Mouse (Mus musculus): ENCODE measurements at regions not wholly inside any gene's neighbourhood (a gene's known extent, or its start where the extent isn't known, plus 50 kb on each side); places are given as distances from the start of the nearest gene placed in this dataset.
"Not testable (repeated sequence)": the region's sequence is repeated elsewhere in the genome, so short reads cannot be mapped to it uniquely, and the experiment has no call there.

DNA sequence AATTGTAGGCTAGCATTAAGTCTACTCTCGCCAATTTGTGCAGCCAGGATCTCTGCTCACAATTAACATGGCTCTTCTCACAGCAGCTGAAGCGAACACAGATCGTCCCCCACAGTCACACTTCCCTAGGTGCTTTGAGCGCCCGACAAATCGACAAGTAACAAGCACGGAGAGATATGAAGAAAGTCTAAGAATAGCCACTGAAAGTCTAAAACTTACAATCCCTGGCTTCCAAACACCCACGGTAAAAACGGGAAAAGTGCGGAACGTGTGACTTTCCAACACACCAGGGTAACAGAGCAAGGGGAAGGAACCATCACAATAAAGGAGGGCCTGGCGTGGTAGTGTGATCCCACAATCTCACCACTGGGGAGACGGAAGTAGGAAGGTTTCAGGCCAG lies 114.8 kb upstream of the Gcfc2 start:
- no peak for ATAC-seq (ENCODE audit: insufficient number of reproducible peaks, low FRiP score, low TSS enrichment)

- no peak for ATAC-seq (ENCODE audit: insufficient number of reproducible peaks, low FRiP score, low TSS enrichment)
Observed at GRCm38 (mm10) chr6:81815248-81815961, 108.1 kb upstream of the Gcfc2 start.

- peak; percentile 80; the same call in 1 of the 2 replicates for ATAC-seq (ENCODE audit: insufficient number of reproducible peaks, low FRiP score, low TSS enrichment)
Observed at GRCm38 (mm10) chr6:81815962-81816338, 107.5 kb upstream of the Gcfc2 start.

GRCm38 (mm10) chr6:81817050-81817827 lies 106.2 kb upstream of the Gcfc2 start:
- ATAC-seq (ENCODE audit: insufficient number of reproducible peaks, low FRiP score, low TSS enrichment) = peak; percentile 28; the same call in 1 of the 2 replicates

DNA sequence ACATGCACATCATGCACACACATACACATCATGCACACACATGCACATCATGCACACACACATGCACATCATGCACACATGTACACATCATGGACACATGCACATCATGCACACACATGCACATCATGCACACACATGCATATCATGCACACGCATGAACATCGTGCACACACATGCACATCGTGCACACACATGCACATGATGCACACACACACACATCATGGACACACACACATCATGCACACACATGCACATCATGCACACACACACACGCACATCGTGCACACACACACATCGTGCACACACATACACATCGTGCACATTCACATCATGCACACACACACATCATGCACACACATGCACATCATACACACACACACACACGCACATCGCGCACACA lies 104.9 kb upstream of the Gcfc2 start:
- no peak for ATAC-seq (ENCODE audit: insufficient number of reproducible peaks, low FRiP score, low TSS enrichment)

DNA sequence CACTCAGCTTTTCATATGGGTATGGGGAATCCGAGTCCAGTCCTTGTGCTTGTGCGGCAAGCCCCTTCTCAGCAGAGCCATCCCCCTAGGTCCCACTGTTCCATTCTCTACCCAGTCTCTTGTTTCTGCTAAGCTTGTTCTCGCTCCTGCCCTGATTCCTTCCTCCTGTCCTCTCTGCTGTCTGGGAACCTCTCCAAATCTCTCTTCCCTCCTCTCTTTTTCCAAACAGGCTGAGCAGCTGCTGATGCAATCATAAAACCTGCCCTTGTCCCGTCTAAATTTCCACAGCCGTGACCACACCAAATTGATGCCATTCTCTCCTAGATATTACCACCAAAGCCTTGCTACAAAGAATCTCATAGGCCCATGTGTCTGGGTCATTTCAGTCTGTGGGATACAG lies 103.4 kb upstream of the Gcfc2 start:
- no peak for ATAC-seq (ENCODE audit: insufficient number of reproducible peaks, low FRiP score, low TSS enrichment)

GRCm38 (mm10) chr6:81839474-81840153 lies 83.9 kb upstream of the Gcfc2 start:
- peak; percentile 83 for ATAC-seq (ENCODE audit: insufficient number of reproducible peaks, low FRiP score, low TSS enrichment)

DNA sequence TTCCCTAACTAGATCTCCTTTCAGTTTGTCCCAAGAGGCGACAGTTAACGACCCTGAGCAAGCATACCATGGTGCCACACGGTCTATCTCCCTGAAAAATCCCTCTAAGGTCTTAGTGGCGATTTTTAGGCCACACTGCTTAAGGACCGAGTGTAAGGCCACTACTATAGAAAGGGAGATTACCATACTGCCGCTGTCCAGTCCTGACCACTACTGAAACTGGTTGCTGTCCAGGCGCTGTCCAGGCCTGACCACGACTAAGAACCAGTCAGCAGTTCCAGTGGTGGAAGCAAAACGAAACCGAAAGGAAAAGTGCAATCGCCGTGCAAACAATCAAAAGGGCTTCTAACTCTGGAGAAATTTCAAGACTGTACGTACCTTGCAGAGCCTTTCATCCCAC lies 55.3 kb upstream of the Gcfc2 start:
- ATAC-seq (ENCODE audit: insufficient number of reproducible peaks, low FRiP score, low TSS enrichment) = not testable (repeated sequence)

All from cerebellum, adult (tissue).